Mouse (Mus musculus) embryo, embryonic 11 days (tissue): ENCODE measurements around the gene Ube3c.

ENCODE experiments used
- DNase-seq: peaks from one replicate; pipeline ENCODE4 v3.0.0-alpha.2; 2015

The Ube3c gene

DNA sequence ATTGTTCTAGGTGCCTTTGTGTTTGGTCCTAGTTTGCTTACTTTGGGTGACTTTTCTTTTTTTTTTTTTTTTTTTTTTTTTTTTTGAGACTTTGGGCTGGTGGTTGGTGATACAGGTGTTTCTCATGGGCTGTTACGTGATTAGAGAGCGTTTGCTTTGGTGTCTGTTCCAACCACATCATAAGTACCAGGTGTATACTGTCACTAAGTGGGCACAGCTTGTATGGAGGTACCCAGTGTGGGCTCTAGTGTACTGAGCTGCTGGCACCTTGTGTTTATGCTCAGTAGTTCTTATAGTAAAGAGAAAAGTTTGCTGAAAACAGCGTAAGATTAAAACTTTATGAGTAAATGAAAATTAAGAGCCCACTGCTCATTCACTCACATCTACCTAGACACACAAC, 107.4 kb downstream of the Ube3c start:
- DNase-seq: no peak

DNA sequence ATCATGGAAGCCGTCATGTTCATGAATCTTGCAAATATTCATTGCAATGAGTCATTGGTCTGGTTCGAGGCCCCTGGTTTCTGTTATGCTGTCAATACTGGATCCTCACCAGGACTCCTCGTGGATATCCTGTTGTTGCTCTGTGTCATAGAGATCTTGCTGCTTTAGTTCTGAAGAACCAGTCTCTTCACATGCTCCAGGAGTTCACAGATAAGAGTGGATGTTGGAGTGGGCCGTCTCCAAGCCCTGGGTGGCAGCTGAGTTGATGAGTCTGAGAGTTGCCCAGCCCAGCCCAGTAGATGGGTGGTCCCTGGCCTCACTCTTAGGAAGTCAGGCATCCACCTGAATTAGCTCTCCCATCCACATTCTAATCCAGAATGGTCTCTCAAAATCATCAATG, 116.0 kb downstream of the Ube3c start:
- DNase-seq: no peak

DNA sequence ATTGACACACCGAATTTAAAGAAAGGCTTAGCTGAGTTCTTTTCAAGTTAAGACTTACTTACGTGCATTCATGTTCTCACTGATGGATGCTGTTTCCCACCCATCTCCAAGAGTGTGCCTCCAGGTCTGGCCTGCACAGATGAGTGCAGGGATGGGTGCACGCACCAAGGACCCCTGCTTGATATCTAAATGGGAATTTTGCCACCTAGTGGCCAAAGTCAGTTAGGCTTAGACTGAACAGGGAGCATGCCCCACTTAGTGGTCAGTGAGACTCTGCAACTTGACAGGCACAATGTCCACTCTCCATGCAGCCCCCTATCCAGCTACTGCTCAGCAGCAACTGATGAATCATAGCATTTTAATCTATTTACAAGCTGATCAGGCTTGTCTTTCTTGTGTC, 118.6 kb downstream of the Ube3c start:
- peak; percentile 80 for DNase-seq

DNA sequence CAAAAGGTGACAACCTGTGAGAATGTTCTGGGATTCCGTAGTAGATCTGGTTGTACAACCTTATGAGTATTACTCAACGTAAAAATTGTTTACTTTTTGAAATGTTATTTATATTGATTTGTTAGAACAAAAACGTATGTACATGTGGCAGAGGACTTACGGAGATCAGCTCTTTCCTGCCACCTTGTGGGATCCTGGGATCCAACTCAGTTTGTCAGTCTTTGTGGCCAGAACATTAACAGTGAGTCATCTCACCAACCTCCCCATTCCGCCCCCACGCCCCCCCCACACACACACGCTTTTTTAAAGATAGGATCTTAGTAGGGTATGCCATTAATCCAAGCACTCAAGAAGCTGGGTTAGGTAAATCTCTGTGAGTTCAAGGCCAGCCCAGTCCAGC, 119.3 kb downstream of the Ube3c start:
- DNase-seq: no peak

DNA sequence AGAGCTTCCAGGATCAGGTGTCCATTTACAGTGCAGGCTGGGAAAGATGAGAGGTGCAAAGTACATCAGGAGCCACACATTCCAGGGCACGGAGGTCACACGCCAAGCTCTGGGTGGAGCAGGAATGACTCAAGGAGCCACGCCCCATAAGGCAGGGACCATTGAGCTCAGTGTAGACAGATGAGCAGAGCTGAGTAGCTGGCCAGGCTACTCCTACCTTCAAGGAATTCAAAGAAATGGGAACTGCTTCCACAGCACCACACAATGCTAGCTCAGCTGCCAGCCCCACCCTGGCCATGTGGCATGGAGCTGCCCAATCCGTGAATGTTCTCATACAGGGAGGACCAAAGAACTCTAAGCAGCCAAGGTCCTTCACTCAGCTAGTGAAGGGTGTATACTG, 129.5 kb downstream of the Ube3c start:
- no peak for DNase-seq

DNA sequence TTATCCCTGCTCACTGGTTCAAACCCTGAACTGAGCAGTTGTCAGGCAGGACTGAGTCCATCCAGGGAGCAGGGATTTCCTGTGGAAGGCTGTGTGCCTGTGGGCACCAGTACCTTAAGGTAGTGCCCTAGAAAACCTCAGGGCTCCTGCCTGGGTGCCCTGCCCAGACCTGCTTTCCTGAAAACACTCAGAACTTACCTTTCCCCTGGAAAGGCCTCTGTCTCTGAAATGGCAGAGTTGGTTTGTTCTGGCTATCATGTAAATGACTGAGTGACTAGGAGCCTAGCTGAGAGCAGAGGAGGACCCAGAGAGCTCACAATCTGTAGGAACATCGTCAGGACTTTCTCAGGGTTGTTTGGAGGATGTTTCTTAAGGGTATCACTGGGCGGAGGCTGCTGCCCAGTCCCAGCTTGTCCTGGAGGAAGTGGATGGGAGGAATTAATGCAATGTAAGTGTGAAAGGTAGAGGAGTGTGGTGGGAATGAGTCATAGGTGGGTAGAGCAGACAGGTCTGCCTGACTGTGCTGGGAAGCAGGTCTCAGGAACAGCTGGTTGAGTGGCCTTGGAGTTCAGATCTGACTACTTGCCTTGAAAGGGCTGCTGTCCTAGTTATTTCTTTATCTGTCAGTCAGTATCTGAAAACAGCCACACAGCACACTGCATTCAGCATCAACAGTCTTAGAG, 130.6 kb downstream of the Ube3c start:
- no peak for DNase-seq

DNA sequence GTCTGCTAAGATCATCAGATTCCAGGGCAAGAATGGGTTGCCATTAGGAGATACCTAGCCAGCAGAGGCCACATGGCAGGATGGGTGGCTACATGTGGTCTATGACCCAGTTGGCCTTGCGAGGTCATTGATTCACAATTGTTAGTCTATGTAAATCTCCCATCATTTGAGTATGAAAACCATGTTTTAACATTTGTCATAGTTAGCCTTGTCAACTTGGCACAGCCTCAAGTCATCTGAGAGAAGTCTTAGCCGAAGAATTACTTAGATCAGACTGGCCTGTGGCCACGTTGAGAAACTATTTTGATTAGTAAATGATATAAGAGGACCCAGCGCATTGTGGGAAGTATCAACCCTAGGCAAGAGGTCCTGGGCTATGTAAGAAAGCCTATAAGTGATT, 138.2 kb downstream of the Ube3c start:
- no peak for DNase-seq

DNA sequence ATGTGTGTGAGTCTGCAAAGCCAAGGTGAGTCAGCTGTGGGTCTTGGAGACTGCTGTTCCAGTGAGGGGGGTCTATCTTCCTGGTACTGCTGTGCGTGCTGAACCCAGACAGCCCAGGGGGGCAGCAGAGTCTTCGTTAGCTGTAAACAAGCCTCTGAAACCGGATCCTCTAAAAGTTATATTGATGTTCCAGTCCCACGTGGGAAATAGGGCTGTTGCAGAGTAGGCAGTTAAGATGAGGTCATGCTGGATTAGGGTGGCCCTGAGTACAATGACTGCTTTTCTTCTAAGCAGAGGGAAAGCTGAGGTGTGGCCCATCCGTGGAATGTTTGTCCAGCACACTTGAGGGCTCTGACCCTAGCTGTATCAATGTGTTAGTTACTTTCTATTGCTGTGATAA, 139.2 kb downstream of the Ube3c start:
- peak; percentile 33 for DNase-seq

DNA sequence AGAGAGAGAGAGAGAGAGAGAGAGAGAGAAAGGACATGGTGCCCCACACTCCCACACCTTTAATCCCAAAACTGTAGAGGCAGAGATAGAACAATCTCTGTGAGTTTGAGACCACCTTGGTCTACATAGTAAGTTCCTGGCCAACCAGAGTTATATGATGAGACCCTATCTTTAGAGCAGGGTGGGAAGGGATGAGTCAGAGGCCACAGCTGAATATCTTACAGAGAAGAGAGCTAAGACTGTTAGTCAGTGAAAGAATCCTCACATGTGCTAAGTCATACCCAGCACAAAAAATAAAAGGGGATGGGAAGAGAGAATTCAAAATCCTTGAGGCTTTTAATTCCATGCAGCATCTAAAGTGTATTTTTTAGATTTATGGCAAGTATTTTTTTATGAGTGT, 142.6 kb downstream of the Ube3c start:
- DNase-seq: no peak

DNA sequence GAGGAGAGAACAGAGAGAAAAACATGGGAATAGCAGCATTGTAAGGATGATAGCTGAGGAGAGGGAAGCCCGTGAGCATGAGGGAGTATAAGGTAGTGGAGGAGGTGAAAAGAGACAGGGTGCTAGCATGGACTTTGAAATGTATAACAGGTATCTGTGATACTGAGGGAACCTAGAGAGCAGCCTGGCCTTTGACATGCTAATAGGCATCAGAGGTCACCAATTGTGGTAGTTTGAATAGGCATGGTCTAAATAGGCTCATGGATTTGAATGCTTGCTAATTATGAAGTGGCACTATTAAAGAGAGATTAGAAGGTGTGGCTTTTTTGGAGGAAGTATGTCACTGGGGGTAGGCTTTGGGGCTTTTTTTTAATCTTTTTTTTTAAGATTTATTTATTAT, 143.9 kb downstream of the Ube3c start:
- DNase-seq: no peak

DNA sequence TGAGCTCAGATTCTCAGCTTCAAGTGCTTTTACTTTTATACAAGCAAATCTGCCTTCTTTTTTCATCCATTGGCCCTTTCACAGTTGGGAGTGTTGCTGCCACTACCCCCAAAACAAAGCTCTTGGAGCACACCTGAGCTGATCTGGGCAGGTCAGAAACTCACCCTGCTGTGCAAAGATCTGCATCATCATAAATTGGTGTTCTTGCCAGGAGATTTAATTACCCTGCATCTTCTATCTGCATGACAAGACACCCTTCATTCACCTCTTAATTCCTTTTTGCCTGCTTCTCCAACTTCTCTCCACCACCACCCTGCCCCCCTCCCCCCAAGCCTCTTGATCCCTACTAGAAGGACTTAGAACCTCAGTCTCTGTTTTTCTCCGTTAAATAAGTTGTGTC, 152.1 kb downstream of the Ube3c start:
- DNase-seq: no peak

DNA sequence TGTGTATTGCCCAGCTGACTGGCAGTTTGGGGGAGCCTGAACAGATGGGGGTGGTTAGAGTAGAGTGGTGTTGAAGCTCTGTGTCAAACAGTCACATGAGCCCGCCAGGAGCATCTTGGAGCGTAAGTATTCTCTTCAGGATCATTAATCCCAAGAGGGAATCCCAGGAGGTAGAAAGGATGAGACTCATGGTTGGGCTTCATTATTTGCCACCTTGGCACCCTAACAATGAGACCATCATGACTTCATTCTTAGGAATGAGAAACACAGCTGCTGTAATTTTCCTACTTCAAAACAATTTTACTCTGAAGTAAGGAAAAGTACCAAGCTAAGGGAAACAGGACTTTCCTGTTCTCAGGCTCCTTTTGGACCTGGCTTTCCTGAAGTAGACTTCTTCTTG, 156.3 kb downstream of the Ube3c start:
- no peak for DNase-seq
